7 mouse cellular contexts compared by ENCODE assay signal in the genomic region with DNA sequence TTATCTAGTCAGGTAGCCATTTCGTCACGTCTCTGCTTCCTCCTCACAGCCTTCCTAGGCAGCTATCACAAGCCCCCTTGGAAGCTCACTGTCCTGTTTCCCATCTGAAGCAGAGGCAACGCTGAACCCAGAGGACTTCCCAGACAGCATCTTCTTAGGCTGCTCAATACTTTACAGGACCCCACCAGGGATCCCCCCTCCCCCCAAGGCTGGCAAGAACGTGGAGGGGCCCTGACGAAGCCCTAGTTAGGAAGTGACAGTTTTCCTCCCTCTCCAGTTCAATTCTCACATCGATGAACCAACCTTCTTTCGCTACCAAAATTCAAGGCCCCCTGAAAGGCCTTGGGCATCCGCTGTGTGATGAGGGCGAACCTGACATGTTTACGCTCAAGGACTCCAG. TPM values are rescaled to one million over a fixed set of nuclear protein-coding genes. Genes with fewer than 3 reads are reported as not detected.
DNase-seq lines count a peak whose midpoint lies in the region; ATAC-seq and TF ChIP-seq lines count a peak whose summit lies in the region.

No protein-coding gene starts in this region.

- H3K36me3 ChIP-seq in neural tube, embryonic 11.5 days (ENCODE audit: control insufficient read depth, insufficient read depth, low read length) = no peaks in the 10 kb centered on the region
- no peaks in the 10 kb centered on the region for H3K36me3 ChIP-seq in forebrain, embryonic 11.5 days (ENCODE audit: control insufficient read depth, insufficient read depth, low read length)

- no peaks in the 10 kb centered on the region for H3K27me3 ChIP-seq in neural tube, embryonic 11.5 days (ENCODE audit: control insufficient read depth, insufficient read depth, low read length)
- no peaks in the 10 kb centered on the region for H3K27me3 ChIP-seq in forebrain, embryonic 11.5 days (ENCODE audit: control insufficient read depth, insufficient read depth, low read length)

- H3K27ac ChIP-seq in neural tube, embryonic 11.5 days (ENCODE audit: low read depth, low read length) = peak overlapping the region; percentile 74
- H3K27ac ChIP-seq in forebrain, embryonic 11.5 days (ENCODE audit: low read depth, low read length) = peak overlapping the region; percentile 51

- H3K9ac ChIP-seq in neural tube, embryonic 11.5 days (ENCODE audit: low read length) = peak overlapping the region; percentile 87
- peak overlapping the region; percentile 79 for H3K9ac ChIP-seq in forebrain, embryonic 11.5 days (ENCODE audit: low read length)

- peak overlapping the region; percentile 94 for H3K4me3 ChIP-seq in neural tube, embryonic 11.5 days (ENCODE audit: low read depth, low read length)
- peak overlapping the region; percentile 91 for H3K4me3 ChIP-seq in forebrain, embryonic 11.5 days (ENCODE audit: low read depth, low read length)

- DNase-seq in neural tube, embryonic 11.5 days (ENCODE audit: low spot score) = no peak
- no peak for DNase-seq in neural tube, embryonic 10.5 days (ENCODE audit: extremely low spot score, low spot score)
- DNase-seq in brain, embryonic 14.5 days (ENCODE audit: low read depth) = peak; percentile 61
- DNase-seq in forebrain, embryonic 11.5 days (ENCODE audit: low spot score) = no peak
- peak; percentile 1 to 2 for DNase-seq in kidney, adult 8-10 months
- peak; percentile 32 for DNase-seq in lung, postnatal 10 days
- DNase-seq in testis, postnatal 10 days (ENCODE audit: low spot score) = peak; percentile 59

- no peaks in the 10 kb centered on the region for H3K9me3 ChIP-seq in neural tube, embryonic 11.5 days (ENCODE audit: control insufficient read depth, low read length)
- no peaks in the 10 kb centered on the region for H3K9me3 ChIP-seq in forebrain, embryonic 11.5 days (ENCODE audit: control insufficient read depth, low read length)

- H3K4me1 ChIP-seq in neural tube, embryonic 11.5 days (ENCODE audit: control insufficient read depth, insufficient read depth, low read length) = no peaks in the 10 kb centered on the region
- H3K4me1 ChIP-seq in forebrain, embryonic 11.5 days (replicated peaks; ENCODE audit: control insufficient read depth, insufficient read depth, low read length) = 0 out of 2 replicates have a peak, but pooled peaks cover 3% of the 10 kb centered on the region

- under 1% methylated on average over 10 of the region's 10 CpGs for WGBS in neural tube, embryonic 11.5 days
- WGBS in forebrain, embryonic 11.5 days = 2% methylated on average over 10 of the region's 10 CpGs

- ATAC-seq in neural tube, embryonic 11.5 days (ENCODE audit: insufficient read depth, low FRiP score, low TSS enrichment) = peak; percentile 40; the same call in 1 of the 2 replicates
- ATAC-seq in forebrain, embryonic 11.5 days (replicated peaks; ENCODE audit: low FRiP score) = peak; percentile 29

- no peak for TF ChIP-seq POLR2A in brain, embryonic 14.5 days (IDR thresholded peaks at IDR 0.05; ENCODE audit: borderline replicate concordance, extremely low read depth, insufficient read depth, insufficient read length, poor library complexity, severe bottlenecking)

- peak overlapping the region; percentile 82 for H3K4me2 ChIP-seq in neural tube, embryonic 11.5 days (ENCODE audit: low read depth)
- peak overlapping the region; percentile 92 for H3K4me2 ChIP-seq in forebrain, embryonic 11.5 days (ENCODE audit: low read depth, low read length, severe bottlenecking)

- TF ChIP-seq CTCF in brain, embryonic 14.5 days (IDR thresholded peaks at IDR 0.05; ENCODE audit: borderline replicate concordance, extremely low read depth, insufficient read depth, insufficient read length) = no peak

RNA-seq across cellular contexts. Expression of a gene that starts 0.5 kb away (rescaled TPM):
- polyA plus RNA-seq in neural tube, embryonic 11.5 days (2014; fragmentation: Nextera tagmentation; extraction: Ambion mirVana) = 0.84 and 0.93 TPM in 2 replicates
- polyA plus RNA-seq in brain, embryonic 14.5 days (2012; rRNA removed) = 1.4 and 1.7 TPM in 2 replicates
- polyA plus RNA-seq in forebrain, embryonic 11.5 days (2014; fragmentation: Nextera tagmentation; extraction: Ambion mirVana) = 1.4 and 1.7 TPM in 2 replicates

RNA-seq across cellular contexts. Expression of a gene that starts 0.6 kb away (rescaled TPM):
- polyA plus RNA-seq in neural tube, embryonic 11.5 days (2014; fragmentation: Nextera tagmentation; extraction: Ambion mirVana) = 59.5 and 65.7 TPM in 2 replicates
- polyA plus RNA-seq in brain, embryonic 14.5 days (2012; rRNA removed) = 12.5 and 18.9 TPM in 2 replicates
- polyA plus RNA-seq in forebrain, embryonic 11.5 days (2014; fragmentation: Nextera tagmentation; extraction: Ambion mirVana) = 60.7 and 66.5 TPM in 2 replicates

RNA-seq across cellular contexts. Expression of a gene that starts 26.0 kb away (rescaled TPM):
- polyA plus RNA-seq in neural tube, embryonic 11.5 days (2014; fragmentation: Nextera tagmentation; extraction: Ambion mirVana) = 35.9 and 38.8 TPM in 2 replicates
- 20.5 and 21.5 TPM in 2 replicates for polyA plus RNA-seq in brain, embryonic 14.5 days (2012; rRNA removed)
- polyA plus RNA-seq in forebrain, embryonic 11.5 days (2014; fragmentation: Nextera tagmentation; extraction: Ambion mirVana) = 25.5 and 30.4 TPM in 2 replicates

Comparison
In these comparisons a context has a peak if more than half of its experiments do, and no peak if none do; other contexts are left out.
1. DNase-seq: peak in brain, embryonic 14.5 days (single experiment), kidney, adult 8-10 months (2 of 2), lung, postnatal 10 days (single experiment) and testis, postnatal 10 days (single experiment); none in neural tube, embryonic 11.5 days (single experiment), neural tube, embryonic 10.5 days (single experiment) and forebrain, embryonic 11.5 days (single experiment).